Mouse (Mus musculus): Measurements from ENCODE around the gene Abtb2.
A peak's percentile ranks its signal among the peaks of the same experiment; 100 is the strongest.

Abtb2 gene

DNA sequence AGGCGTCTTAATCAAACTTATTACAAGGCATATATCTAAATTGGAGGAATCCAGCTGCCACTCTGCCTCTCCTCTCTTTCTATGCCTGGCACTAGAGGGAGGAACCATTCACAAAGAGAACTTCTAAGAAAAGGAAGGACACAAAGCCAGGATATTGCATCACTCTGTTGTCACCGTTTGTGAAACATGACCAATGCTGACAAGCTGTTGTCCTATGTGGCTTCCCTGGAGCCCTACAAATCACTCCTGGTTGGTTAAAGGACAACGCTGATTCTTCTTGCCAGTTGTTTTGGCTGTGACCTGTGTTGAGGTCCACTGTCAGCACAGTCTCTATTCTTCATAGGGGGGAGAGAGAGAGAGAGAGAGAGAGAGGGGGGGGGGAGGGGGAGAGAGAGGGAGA, 17.2 kb downstream of the Abtb2 start:
- no peak for DNase-seq (ENCODE audit: extremely low spot score, low read depth, low spot score)

- no peak for DNase-seq (ENCODE audit: extremely low spot score, low read depth, low spot score)
Observed at GRCm38 (mm10) chr2:103584093-103584492, 18.0 kb downstream of the Abtb2 start.

DNA sequence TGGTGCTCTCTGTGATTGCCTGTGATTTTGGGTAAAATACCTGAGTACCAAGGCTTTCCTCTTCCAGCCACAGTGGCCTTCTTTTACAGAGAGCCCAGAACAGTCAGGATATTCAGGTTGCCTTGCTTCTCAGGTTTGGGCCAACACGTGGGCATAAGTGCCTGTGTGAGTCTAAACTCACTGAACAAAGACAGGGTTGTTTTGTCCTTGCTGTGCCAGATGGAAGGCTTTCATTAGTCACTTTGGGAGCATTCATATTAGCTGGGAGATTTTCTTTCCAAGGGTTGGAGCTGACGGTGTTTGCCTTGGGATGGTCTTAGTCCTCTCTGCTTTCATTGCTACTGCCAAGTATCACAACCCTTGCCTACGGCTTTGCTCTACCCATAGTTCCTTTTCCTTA, 20.3 kb downstream of the Abtb2 start:
- no peak for DNase-seq (ENCODE audit: extremely low spot score, low read depth, low spot score)

GRCm38 (mm10) chr2:103588776-103589175, 22.7 kb downstream of the Abtb2 start:
- no peak for DNase-seq (ENCODE audit: extremely low spot score, low read depth, low spot score)

DNA sequence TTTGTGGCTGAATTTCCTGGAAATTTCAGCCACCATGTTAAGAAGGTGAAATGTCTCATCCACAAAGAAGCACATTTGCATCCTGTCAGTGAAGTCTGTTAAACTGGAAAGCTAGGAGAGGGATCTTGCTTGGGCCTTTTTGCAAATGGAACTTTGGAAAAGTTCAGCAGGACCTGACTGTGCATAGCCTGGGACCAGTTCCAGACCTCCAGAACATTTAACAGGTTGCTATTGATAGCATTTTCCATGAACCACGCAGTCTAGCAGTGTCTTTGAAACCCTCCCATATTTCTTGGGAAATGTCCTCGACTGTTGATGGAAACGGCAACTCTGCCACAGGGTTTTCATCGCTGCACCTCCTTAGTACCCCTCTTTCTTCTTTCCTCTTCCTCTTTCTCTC, 23.3 kb downstream of the Abtb2 start:
- DNase-seq (ENCODE audit: extremely low spot score, low read depth, low spot score) = no peak

DNA sequence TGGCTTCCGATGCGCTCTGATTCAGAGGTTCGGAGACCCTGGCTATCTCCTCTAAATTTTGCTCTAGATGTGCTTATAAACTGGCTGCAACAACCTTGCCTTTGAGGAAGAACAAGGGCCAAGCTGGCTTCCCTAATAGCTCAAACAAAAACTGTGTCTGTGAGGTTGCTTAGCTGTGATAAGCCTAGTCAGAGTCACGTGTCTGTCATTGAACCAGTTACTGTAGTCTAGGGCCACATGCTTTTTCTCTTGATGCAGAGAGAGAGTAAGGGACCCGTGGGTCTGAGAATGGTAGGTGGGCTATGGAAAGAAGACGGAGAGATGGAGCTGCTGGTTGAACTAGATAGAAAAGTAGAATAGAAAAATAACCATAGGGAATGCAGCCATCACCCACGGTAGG, 24.5 kb downstream of the Abtb2 start:
- DNase-seq (ENCODE audit: extremely low spot score, low read depth, low spot score) = no peak

DNA sequence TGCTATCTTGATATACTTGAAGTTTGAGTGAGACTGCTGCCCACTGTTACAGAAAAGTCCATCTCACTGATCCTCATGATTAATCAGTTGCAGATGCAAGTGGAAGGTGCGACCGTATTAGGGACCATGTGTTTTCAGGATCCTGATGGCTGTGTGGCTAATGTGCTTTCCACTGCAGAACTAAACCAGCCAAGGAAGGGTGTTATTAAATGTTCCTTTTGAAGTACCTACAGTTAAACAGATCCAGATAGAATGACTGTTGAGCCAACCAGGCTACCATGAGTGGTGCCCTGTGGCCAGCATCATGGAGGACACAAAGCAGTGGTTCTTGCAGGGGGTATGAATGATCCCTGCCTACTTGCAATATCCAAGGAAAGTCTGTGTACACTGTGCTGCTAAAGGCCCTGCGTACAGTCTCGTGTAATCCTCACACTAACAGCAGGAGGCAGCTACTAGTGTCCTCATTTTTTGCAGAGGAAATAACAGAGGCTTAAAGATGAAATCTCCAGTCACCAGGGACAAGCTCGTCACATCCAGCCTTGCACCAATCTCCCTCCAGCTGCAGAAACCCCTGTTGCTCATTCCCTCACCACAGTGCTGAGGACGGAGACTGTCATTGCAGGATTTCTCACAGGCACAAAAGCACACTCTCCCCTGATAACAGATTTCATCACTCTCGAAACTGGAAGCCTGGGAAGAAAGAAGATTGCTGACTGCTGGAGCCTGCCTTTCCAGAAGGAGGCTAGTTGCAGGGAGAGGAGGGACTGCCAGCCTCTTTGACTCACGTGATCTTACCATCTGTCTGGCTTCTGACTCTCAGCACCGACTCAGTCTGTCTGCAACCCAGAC, 25.9 kb downstream of the Abtb2 start:
- peak; percentile 50 for DNase-seq (ENCODE audit: extremely low spot score, low read depth, low spot score)

DNA sequence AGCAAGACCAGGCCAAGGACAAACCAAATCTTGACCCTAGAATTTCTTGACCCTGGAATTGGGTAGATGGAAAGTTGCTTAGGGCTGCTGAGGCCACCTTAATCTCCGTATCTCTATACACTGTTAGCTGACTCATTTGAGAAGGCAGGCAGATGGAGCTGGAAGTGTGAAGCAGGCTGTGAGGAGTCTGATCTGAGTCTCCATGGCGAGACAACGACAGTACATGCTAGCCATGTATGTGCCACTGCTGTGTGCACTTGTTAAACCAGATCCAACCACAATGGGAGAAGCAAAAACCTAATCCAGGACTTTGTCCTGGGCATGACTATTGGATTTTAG, 26.4 kb downstream of the Abtb2 start:
- DNase-seq (ENCODE audit: extremely low spot score, low read depth, low spot score) = no peak

GRCm38 (mm10) chr2:103594592-103595011, 28.5 kb downstream of the Abtb2 start:
- no peak for DNase-seq (ENCODE audit: extremely low spot score, low read depth, low spot score)

DNA sequence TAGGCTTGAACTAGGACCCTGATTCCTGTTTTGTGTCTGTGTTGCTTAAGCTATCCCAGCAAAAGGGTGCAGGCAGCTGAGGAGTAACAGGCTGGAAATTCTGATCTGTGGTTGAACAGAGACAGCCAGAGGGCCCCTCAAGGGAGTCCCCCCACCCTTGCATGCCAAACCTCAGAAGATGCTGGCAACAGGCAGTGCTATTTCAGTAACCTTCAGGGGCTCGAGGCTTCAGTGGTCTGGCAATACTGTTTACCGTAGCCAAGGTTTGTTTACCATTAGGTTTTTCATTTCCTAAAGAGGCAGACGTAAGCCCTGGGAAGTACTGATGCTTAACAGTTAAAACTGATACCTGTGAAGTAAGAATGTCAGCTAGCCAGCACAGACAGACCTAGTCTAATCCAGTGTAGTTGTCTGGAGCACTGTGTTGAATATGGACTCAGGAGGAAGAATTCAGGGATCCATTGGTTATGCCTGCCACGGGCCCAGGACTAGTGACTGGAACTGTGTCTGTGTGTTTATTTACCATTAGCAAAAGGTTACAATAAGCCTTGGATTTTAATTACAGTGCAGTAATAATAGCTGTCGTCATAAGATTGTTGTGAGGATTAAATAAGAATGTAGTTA, 29.0 kb downstream of the Abtb2 start:
- no peak for DNase-seq (ENCODE audit: extremely low spot score, low read depth, low spot score)

- no peak for DNase-seq (ENCODE audit: extremely low spot score, low read depth, low spot score)
Observed at GRCm38 (mm10) chr2:103599296-103599695, 33.2 kb downstream of the Abtb2 start.

DNA sequence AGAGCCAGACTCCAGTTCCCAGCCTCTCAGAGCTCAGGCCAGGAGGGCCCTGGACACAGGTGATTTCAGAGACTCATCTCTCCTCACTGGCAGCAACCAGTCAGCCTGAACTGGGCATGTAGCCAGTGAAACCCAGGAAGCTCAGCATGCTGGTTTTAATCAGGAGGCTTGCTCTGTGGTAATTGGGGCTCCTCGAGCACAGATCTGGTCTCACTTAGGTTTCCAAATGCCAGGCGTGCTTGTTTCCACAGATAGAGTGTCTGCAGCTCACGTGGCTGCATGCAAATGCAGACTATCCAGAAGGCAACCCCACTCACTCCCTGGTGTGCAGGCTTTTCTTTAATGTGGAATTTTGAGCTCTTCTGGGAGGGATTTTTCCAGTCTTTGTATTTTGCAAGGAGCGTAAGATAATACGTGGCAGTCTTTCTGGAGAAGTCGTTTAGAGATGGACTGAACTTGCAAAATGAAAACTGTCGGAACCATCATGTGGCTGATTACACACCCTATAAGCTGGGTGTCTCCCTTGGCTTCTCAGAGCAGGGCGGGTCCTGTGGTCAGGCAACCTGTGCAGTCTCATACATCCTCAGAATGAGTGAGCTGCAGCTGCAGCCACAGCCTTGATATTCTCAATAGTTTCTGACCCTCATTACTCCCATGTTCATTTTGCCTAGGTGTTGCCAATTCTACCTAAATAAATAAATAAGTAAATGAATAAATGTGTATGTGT, 34.2 kb downstream of the Abtb2 start:
- DNase-seq (ENCODE audit: extremely low spot score, low read depth, low spot score) = peak; percentile 53

GRCm38 (mm10) chr2:103601126-103601525, 35.0 kb downstream of the Abtb2 start:
- no peak for DNase-seq (ENCODE audit: extremely low spot score, low read depth, low spot score)

DNA sequence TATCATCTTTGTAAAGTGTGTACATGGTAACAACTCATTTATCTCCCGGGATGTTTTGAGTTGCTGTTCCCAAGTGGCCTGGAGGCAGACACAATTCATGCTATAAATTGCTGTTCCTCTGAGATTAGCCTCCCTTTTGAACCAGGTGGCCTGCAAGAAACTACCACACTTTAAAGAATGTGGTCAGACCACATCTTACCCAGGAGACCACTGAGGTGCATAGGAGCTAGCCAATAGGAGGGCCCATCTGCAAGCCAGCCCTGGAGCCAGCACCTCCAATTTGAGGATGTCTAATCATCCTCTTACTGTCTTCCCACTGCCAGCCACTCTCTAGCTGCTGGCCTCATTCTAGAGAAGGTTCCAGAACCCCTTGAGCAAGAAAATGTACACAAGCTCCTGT, 35.4 kb downstream of the Abtb2 start:
- no peak for DNase-seq (ENCODE audit: extremely low spot score, low read depth, low spot score)

- DNase-seq (ENCODE audit: extremely low spot score, low read depth, low spot score) = no peak
Observed at GRCm38 (mm10) chr2:103603209-103603608, 37.1 kb downstream of the Abtb2 start.

- no peak for DNase-seq (ENCODE audit: extremely low spot score, low read depth, low spot score)
Observed at GRCm38 (mm10) chr2:103603869-103604268, 37.8 kb downstream of the Abtb2 start.

- DNase-seq (ENCODE audit: extremely low spot score, low read depth, low spot score) = no peak
Observed at GRCm38 (mm10) chr2:103605805-103606498, 39.8 kb downstream of the Abtb2 start.

GRCm38 (mm10) chr2:103607926-103608325, 41.8 kb downstream of the Abtb2 start:
- no peak for DNase-seq (ENCODE audit: extremely low spot score, low read depth, low spot score)

DNA sequence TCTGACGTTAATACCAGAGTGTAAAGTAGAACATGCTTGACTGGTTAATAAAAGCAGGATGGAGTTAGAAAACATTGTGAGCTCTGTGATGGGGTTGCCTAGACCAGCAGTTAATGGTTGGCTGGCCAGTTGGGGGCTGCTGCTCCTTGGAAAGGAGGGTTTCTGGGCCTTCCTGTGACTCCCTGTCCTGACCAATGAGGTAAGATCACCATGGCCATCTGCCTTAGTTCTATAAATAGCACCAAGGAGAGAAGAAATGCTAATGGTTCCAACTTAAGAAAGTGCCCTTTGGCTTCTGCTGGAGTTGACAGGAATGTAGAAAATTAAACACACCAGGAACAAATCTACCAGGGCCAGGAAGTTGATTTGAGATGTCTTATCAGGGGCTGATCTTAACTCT, 42.8 kb downstream of the Abtb2 start:
- no peak for DNase-seq (ENCODE audit: extremely low spot score, low read depth, low spot score)

DNA sequence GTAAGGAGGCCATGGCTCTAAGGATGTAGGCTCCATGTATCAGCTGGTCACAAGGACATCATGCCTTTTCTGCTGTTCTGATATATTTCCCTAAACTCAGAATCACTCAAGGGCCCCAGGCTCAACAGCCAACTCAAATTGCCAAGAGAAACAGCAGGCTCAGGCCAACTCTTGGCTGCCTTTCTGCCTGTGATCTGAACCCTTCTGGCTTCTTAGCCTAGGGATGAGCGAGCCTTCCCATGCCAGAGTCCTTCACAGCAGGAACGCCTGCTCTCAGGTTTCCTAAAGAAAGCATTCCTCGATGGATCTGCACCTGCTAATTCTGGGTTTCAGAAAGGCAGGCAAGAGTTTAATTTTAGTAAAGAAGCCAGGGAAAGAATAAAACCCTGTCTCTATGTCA, 43.4 kb downstream of the Abtb2 start:
- no peak for DNase-seq (ENCODE audit: extremely low spot score, low read depth, low spot score)

- DNase-seq (ENCODE audit: extremely low spot score, low read depth, low spot score) = no peak
Observed at GRCm38 (mm10) chr2:103610831-103611535, 44.9 kb downstream of the Abtb2 start.

All from hindlimb bud, embryonic 11.5 days (tissue).